Mouse (Mus musculus): ENCODE measurements around the gene Cacnb4. TPM values are rescaled to one million over a fixed set of nuclear protein-coding genes. Genes with fewer than 3 reads are reported as not detected.

Cacnb4 gene
- total and polyA plus RNA-seq, 2 experiments from 2014 or later: 12.5 to 13.3 TPM

- Histone ChIP-seq H3K4me3 (ENCODE audit: low read depth, low read length) (no peak overlapping the region), H3K27me3 (ENCODE audit: insufficient read depth, low read length) (no peaks in the 10 kb centered on the region), H3K9me3 (ENCODE audit: low read length) (no peaks in the 10 kb centered on the region), H3K4me1 (ENCODE audit: insufficient read depth, low read length) (no peaks in the 10 kb centered on the region), H3K4me2 (ENCODE audit: low read depth, low read length, poor library complexity, severe bottlenecking) (no peak overlapping the region), H3K9ac (replicated peaks; ENCODE audit: low read length, poor library complexity, severe bottlenecking) (no peak overlapping the region), H3K36me3 (ENCODE audit: insufficient read depth, low read length) (no peaks in the 10 kb centered on the region), H3K27ac (ENCODE audit: low read depth, low read length) (no peak overlapping the region)
- 71% methylated on average over 3 of the region's 3 CpGs for WGBS
- no peak for ATAC-seq (ENCODE audit: low FRiP score)
- DNase-seq (ENCODE audit: low spot score): no peak
- no peak for TF ChIP-seq CTCF (IDR thresholded peaks at IDR 0.05)
These were observed 286.7 kb downstream of the Cacnb4 start for GRCm38 (mm10) chr2:52389975-52390374.

GRCm38 (mm10) chr2:52386451-52386850 lies 290.2 kb downstream of the Cacnb4 start:
- ATAC-seq (ENCODE audit: low FRiP score): no peak

GRCm38 (mm10) chr2:52386037-52386436 lies 290.6 kb downstream of the Cacnb4 start:
- no peak for ATAC-seq (ENCODE audit: low FRiP score)
- no peaks in the 10 kb centered on the region for H3K27me3 ChIP-seq (ENCODE audit: insufficient read depth, low read length)

More at GRCm38 (mm10) chr2:52386451-52386850, 290.2 kb downstream of the Cacnb4 start:
- DNase-seq (ENCODE audit: low spot score): no peak
- Histone ChIP-seq H3K36me3 (ENCODE audit: insufficient read depth, low read length) (no peaks in the 10 kb centered on the region), H3K27me3 (ENCODE audit: insufficient read depth, low read length) (no peaks in the 10 kb centered on the region), H3K9me3 (ENCODE audit: low read length) (no peaks in the 10 kb centered on the region), H3K4me1 (ENCODE audit: insufficient read depth, low read length) (no peaks in the 10 kb centered on the region), H3K9ac (replicated peaks; ENCODE audit: low read length, poor library complexity, severe bottlenecking) (no peak overlapping the region), H3K27ac (ENCODE audit: low read depth, low read length) (no peak overlapping the region), H3K4me2 (ENCODE audit: low read depth, low read length, poor library complexity, severe bottlenecking) (no peak overlapping the region), H3K4me3 (ENCODE audit: low read depth, low read length) (no peak overlapping the region)
- WGBS: 91% methylated on average over 6 of the region's 6 CpGs
- TF ChIP-seq CTCF (IDR thresholded peaks at IDR 0.05): no peak

GRCm38 (mm10) chr2:52378848-52379261 lies 297.8 kb downstream of the Cacnb4 start:
- Histone ChIP-seq H3K9ac (replicated peaks; ENCODE audit: low read length, poor library complexity, severe bottlenecking) (no peak overlapping the region), H3K4me3 (ENCODE audit: low read depth, low read length) (no peak overlapping the region), H3K27me3 (ENCODE audit: insufficient read depth, low read length) (no peaks in the 10 kb centered on the region), H3K4me1 (ENCODE audit: insufficient read depth, low read length) (no peaks in the 10 kb centered on the region), H3K9me3 (ENCODE audit: low read length) (no peaks in the 10 kb centered on the region), H3K36me3 (ENCODE audit: insufficient read depth, low read length) (no peaks in the 10 kb centered on the region), H3K4me2 (ENCODE audit: low read depth, low read length, poor library complexity, severe bottlenecking) (no peak overlapping the region), H3K27ac (ENCODE audit: low read depth, low read length) (no peak overlapping the region)
- DNase-seq (ENCODE audit: low spot score) (no peak), ATAC-seq (ENCODE audit: low FRiP score) (no peak)
- no peak for TF ChIP-seq CTCF (IDR thresholded peaks at IDR 0.05)
- WGBS: 73% methylated on average over 10 of the region's 10 CpGs

More at GRCm38 (mm10) chr2:52386037-52386436, 290.6 kb downstream of the Cacnb4 start:
- H3K4me1 ChIP-seq (ENCODE audit: insufficient read depth, low read length): no peaks in the 10 kb centered on the region
- H3K27ac ChIP-seq (ENCODE audit: low read depth, low read length): no peak overlapping the region
- H3K9me3 ChIP-seq (ENCODE audit: low read length): no peaks in the 10 kb centered on the region
- 67% methylated on average over 7 of the region's 7 CpGs for WGBS
- no peak for DNase-seq (ENCODE audit: low spot score)
- no peak for TF ChIP-seq CTCF (IDR thresholded peaks at IDR 0.05)
- no peak overlapping the region for H3K9ac ChIP-seq (replicated peaks; ENCODE audit: low read length, poor library complexity, severe bottlenecking)
- H3K4me2 ChIP-seq (ENCODE audit: low read depth, low read length, poor library complexity, severe bottlenecking): no peak overlapping the region
- no peak overlapping the region for H3K4me3 ChIP-seq (ENCODE audit: low read depth, low read length)
- no peaks in the 10 kb centered on the region for H3K36me3 ChIP-seq (ENCODE audit: insufficient read depth, low read length)

GRCm38 (mm10) chr2:52378448-52378804 lies 298.2 kb downstream of the Cacnb4 start, which contains the start of gene Neb:
Neb (minus strand) TSS chr2:52378474.
- Histone ChIP-seq H3K4me2 (ENCODE audit: low read depth, low read length, poor library complexity, severe bottlenecking) (0 out of 2 replicates have a peak within 1 kb of the TSS, but pooled peaks have one; percentile 4), H3K4me1 (ENCODE audit: insufficient read depth, low read length) (no peaks in the 10 kb centered on the region), H3K9ac (replicated peaks; ENCODE audit: low read length, poor library complexity, severe bottlenecking) (no peak within 1 kb of the TSS), H3K27ac (ENCODE audit: low read depth, low read length) (no peak within 1 kb of the TSS), H3K9me3 (ENCODE audit: low read length) (no peaks in the 10 kb centered on the region), H3K36me3 (ENCODE audit: insufficient read depth, low read length) (no peaks in the 10 kb centered on the region), H3K4me3 (ENCODE audit: low read depth, low read length) (no peak within 1 kb of the TSS), H3K27me3 (ENCODE audit: insufficient read depth, low read length) (no peaks in the 10 kb centered on the region)
- DNase-seq (ENCODE audit: low spot score): no peak
- TF ChIP-seq CTCF (IDR thresholded peaks at IDR 0.05): no peak
- 42% methylated on average over 7 of the region's 7 CpGs for WGBS
- no peak for ATAC-seq (ENCODE audit: low FRiP score)

Other genes starting within 250 kb of the Cacnb4 start
- 27.5 and 38.1 TPM in 2 replicates for gene Stam2, start 65.5 kb upstream of the Cacnb4 start, total RNA-seq (2014; rRNA removed)
- gene Stam2, start 65.5 kb upstream of the Cacnb4 start, polyA plus RNA-seq (2015; fragmentation: Nextera tagmentation; extraction: Ambion mirVana): 26.1 and 27.3 TPM in 2 replicates
- gene Fmnl2, start 181.0 kb upstream of the Cacnb4 start, total RNA-seq (2014; rRNA removed): 27.0 and 32.7 TPM in 2 replicates
- 6.9 and 8.4 TPM in 2 replicates for gene Fmnl2, start 181.0 kb upstream of the Cacnb4 start, polyA plus RNA-seq (2015; fragmentation: Nextera tagmentation; extraction: Ambion mirVana)